Mouse (Mus musculus): ENCODE results near the gene Mgst2.

GRCm38 (mm10) chr3:51701950-51702349, 41.8 kb downstream of the Mgst2 start:
- TF ChIP-seq EP300 (IDR thresholded peaks at IDR 0.05; ENCODE audit: low read depth), result no peak
- no peak for TF ChIP-seq CTCF (IDR thresholded peaks at IDR 0.05; ENCODE audit: low read depth)

All from liver, embryonic 14.5 days (tissue).